In genomic region chr17:12791420-12791819, GRCm38 (mm10) we compare ENCODE assay signal across 8 mouse cellular contexts. TPM values are rescaled to one million over a fixed set of nuclear protein-coding genes. Genes with fewer than 3 reads are reported as not detected.
DNase-seq lines count a peak whose midpoint lies in the region; ATAC-seq and TF ChIP-seq lines count a peak whose summit lies in the region.

No protein-coding gene starts in this region.

- H3K4me2 ChIP-seq in heart, embryonic 13.5 days = peak overlapping the region; percentile 51
- H3K4me2 ChIP-seq in myocyte (ENCODE audit: low read depth) = peak overlapping the region; percentile 41

- H3K9ac ChIP-seq in heart, embryonic 13.5 days = peak overlapping the region; percentile 74

- DNase-seq in CD4-positive, CD25-positive, alpha-beta regulatory T cell, adult 2 months (ENCODE audit: low read depth, low spot score) = peak; percentile 81
- DNase-seq in embryo, embryonic 10 days (ENCODE audit: low spot score) = peak; percentile 61
- peak; percentile 44 for DNase-seq in kidney, postnatal 14 days
- DNase-seq in urinary bladder, postnatal 10 days (ENCODE audit: low spot score) = no peak
- no peak for DNase-seq in urinary bladder, adult 2 months (ENCODE audit: low spot score)
- DNase-seq in spleen, adult 18-20 months = no peak

- no peak for TF ChIP-seq POLR2A in myocyte (IDR thresholded peaks at IDR 0.05; ENCODE audit: insufficient read length, low read depth)

- H3K27me3 ChIP-seq in heart, embryonic 13.5 days (replicated peaks) = no peaks in the 10 kb centered on the region
- H3K27me3 ChIP-seq in myocyte (ENCODE audit: control insufficient read depth, insufficient read depth, insufficient read length) = no peaks in the 10 kb centered on the region

- 0 out of 2 replicates have a peak overlapping the region, but pooled peaks have one; percentile 5 for H3K4me3 ChIP-seq in heart, embryonic 13.5 days
- H3K4me3 ChIP-seq in myocyte = no peak overlapping the region

- 12% methylated on average over 4 of the region's 4 CpGs for WGBS in heart, embryonic 13.5 days

- H3K36me3 ChIP-seq in heart, embryonic 13.5 days = peaks cover 43% of the 10 kb centered on the region
- no peaks in the 10 kb centered on the region for H3K36me3 ChIP-seq in myocyte (ENCODE audit: control insufficient read depth, insufficient read depth)

- H3ac ChIP-seq in myocyte (ENCODE audit: control insufficient read depth, insufficient read length) = no peak overlapping the region

- H3K27ac ChIP-seq in heart, embryonic 13.5 days (replicated peaks) = peak overlapping the region; percentile 99

- no peaks in the 10 kb centered on the region for H3K79me2 ChIP-seq in myocyte (ENCODE audit: control insufficient read depth, insufficient read depth)

- no peak for ATAC-seq in heart, embryonic 13.5 days (ENCODE audit: extremely low read depth, insufficient number of reproducible peaks, low FRiP score, low TSS enrichment)

- H3K4me1 ChIP-seq in heart, embryonic 13.5 days = peaks cover 81% of the 10 kb centered on the region

- H3K9me3 ChIP-seq in heart, embryonic 13.5 days = peaks cover 8% of the 10 kb centered on the region; the same call in 1 of the 2 replicates

TF ChIP-seq in myocyte, 11 proteins besides CTCF, POLR2A, EP300 and RAD21:
- TF ChIP-seq MAX (IDR thresholded peaks at IDR 0.05; ENCODE audit: low read depth) (no peak), E2F4 (IDR thresholded peaks at IDR 0.05; ENCODE audit: insufficient read depth) (no peak), TCF3 (IDR thresholded peaks at IDR 0.05; ENCODE audit: insufficient read length, low read depth) (no peak), CEBPB (IDR thresholded peaks at IDR 0.05; ENCODE audit: insufficient read depth, poor library complexity, severe bottlenecking) (no peak), POLR2AphosphoS2 (IDR thresholded peaks at IDR 0.05; ENCODE audit: insufficient read length, low read depth) (no peak), MYOD1 (IDR thresholded peaks at IDR 0.05; ENCODE audit: control insufficient read depth in 1 of 3, insufficient read length in 2 of 3, low read depth in 2 of 3) (no peak), USF1 (IDR thresholded peaks at IDR 0.05; ENCODE audit: low read depth) (no peak), SRF (IDR thresholded peaks at IDR 0.05; ENCODE audit: control insufficient read depth, insufficient read length, low read depth) (no peak), REST (IDR thresholded peaks at IDR 0.05; ENCODE audit: insufficient read depth, insufficient read length) (no peak), TCF12 (IDR thresholded peaks at IDR 0.05; ENCODE audit: insufficient read depth, poor library complexity, severe bottlenecking) (no peak), MYOG (IDR thresholded peaks at IDR 0.05; ENCODE audit: control insufficient read depth in 1 of 3, insufficient read depth in 1 of 3, insufficient read length in 2 of 3, low read depth in 2 of 3) (no peak)

RNA-seq across cellular contexts. Expression of gene Igf2r, which starts 22.0 kb away (rescaled TPM):
- 142 and 143 TPM in 2 replicates for polyA plus RNA-seq in heart, embryonic 13.5 days (2015; fragmentation: Nextera tagmentation; extraction: Ambion mirVana)
- 21.6 TPM for polyA plus RNA-seq in myocyte (2012; fragmentation: generic; extraction: Trizol)
- 35.4 and 51.7 TPM in 2 replicates for polyA plus RNA-seq in urinary bladder, adult 2 months (2012; rRNA removed)

Comparison
In these comparisons a context has a peak if more than half of its experiments do, and no peak if none do; other contexts are left out.
1. DNase-seq: peak in CD4-positive, CD25-positive, alpha-beta regulatory T cell, adult 2 months (single experiment), embryo, embryonic 10 days (single experiment) and kidney, postnatal 14 days (single experiment); none in urinary bladder, postnatal 10 days (single experiment), urinary bladder, adult 2 months (single experiment) and spleen, adult 18-20 months (0 of 2).